Mouse (Mus musculus) Muller cell, postnatal 12 days (primary cell): ENCODE results near the gene Hpdl.
A peak's percentile ranks its signal among the peaks of the same experiment; 100 is the strongest.
"Not testable (repeated sequence)": the region's sequence is repeated elsewhere in the genome, so short reads cannot be mapped to it uniquely, and the experiment has no call there.

Experiments used
- DNase-seq: peaks from one replicate; pipeline ENCODE4 v3.0.0-alpha.2; 2015; ENCODE audit errors: inconsistent ontology term

Gene Hpdl

GRCm38 (mm10) chr4:116821694-116822016, at the start of gene Hpdl:
TSS of gene Hpdl (minus strand) at chr4:116821707.
- DNase-seq, result peak; percentile 83

GRCm38 (mm10) chr4:116869898-116870297, 48.4 kb upstream of the Hpdl start:
- no peak for DNase-seq

GRCm38 (mm10) chr4:116862023-116862422, 40.5 kb upstream of the Hpdl start:
- no peak for DNase-seq

GRCm38 (mm10) chr4:116859711-116860110, 38.2 kb upstream of the Hpdl start:
- no peak for DNase-seq

GRCm38 (mm10) chr4:116857203-116857602, 35.7 kb upstream of the Hpdl start:
- DNase-seq, result no peak

- DNase-seq, result no peak
These were observed 32.8 kb upstream of the Hpdl start for GRCm38 (mm10) chr4:116854286-116854685.

- DNase-seq, result peak; percentile 14
These were observed 28.4 kb upstream of the Hpdl start for GRCm38 (mm10) chr4:116849901-116850300.

GRCm38 (mm10) chr4:116844324-116844723, 22.8 kb upstream of the Hpdl start:
- DNase-seq, result no peak

GRCm38 (mm10) chr4:116840841-116841240, 19.3 kb upstream of the Hpdl start:
- DNase-seq, result no peak

- DNase-seq, result not testable (repeated sequence)
These were observed 18.6 kb upstream of the Hpdl start for GRCm38 (mm10) chr4:116840096-116840495.

- no peak for DNase-seq
These were observed 17.5 kb upstream of the Hpdl start for GRCm38 (mm10) chr4:116838999-116839398.

- DNase-seq, result no peak
These were observed 8.5 kb upstream of the Hpdl start for GRCm38 (mm10) chr4:116830070-116830368.

GRCm38 (mm10) chr4:116829364-116830069, 8.0 kb upstream of the Hpdl start:
- no peak for DNase-seq

- DNase-seq, result peak; percentile 66
These were observed 6.3 kb upstream of the Hpdl start for GRCm38 (mm10) chr4:116827819-116828218.

GRCm38 (mm10) chr4:116824541-116825004, 3.1 kb upstream of the Hpdl start:
- DNase-seq, result peak; percentile 49

GRCm38 (mm10) chr4:116820902-116821693, 409 bp downstream of the Hpdl start:
- no peak for DNase-seq

- DNase-seq, result no peak
These were observed 1.3 kb downstream of the Hpdl start for GRCm38 (mm10) chr4:116819968-116820901.

- no peak for DNase-seq
These were observed 4.0 kb downstream of the Hpdl start for GRCm38 (mm10) chr4:116817486-116817885.

- no peak for DNase-seq
These were observed 6.2 kb downstream of the Hpdl start for GRCm38 (mm10) chr4:116815276-116815675.

GRCm38 (mm10) chr4:116811012-116811411, 10.5 kb downstream of the Hpdl start:
- DNase-seq, result no peak

- DNase-seq, result peak; percentile 99
These were observed 14.0 kb downstream of the Hpdl start, which contains the start of the genes Toe1 and Mutyh for GRCm38 (mm10) chr4:116807197-116808129. TSS of gene Toe1 (minus strand) at chr4:116807640. TSS of gene Mutyh (plus strand) at chr4:116807723.
